Comparison of ENCODE assay signal across 9 mouse cellular contexts in genomic region chr16:55468833-55469458, GRCm38 (mm10).
DNase-seq lines count a peak whose midpoint lies in the region; ATAC-seq and TF ChIP-seq lines count a peak whose summit lies in the region.
"Had no signal": no experiment of that assay in that cellular context is flagged by ENCODE, and none has a peak within 500 bp of the region (broad histone marks: within the 10 kb centered on the region; RNA-seq: fewer than 3 reads in every experiment).

No protein-coding gene starts in this region.

- no peaks in the 10 kb centered on the region for H3K9me3 ChIP-seq in MEL (replicated peaks; ENCODE audit: insufficient read depth, low read length)
- H3K9me3 ChIP-seq in forebrain, postnatal 0 days (ENCODE audit: low read length): no peaks in the 10 kb centered on the region
- no peaks in the 10 kb centered on the region for H3K9me3 ChIP-seq in hindbrain, embryonic 10.5 days
- no peaks in the 10 kb centered on the region for H3K9me3 ChIP-seq in lung, embryonic 16.5 days (ENCODE audit: control insufficient read depth, low read length)

- TF ChIP-seq RAD21 in MEL (IDR thresholded peaks at IDR 0.05; ENCODE audit: low read depth, low read length): peak; percentile 91

- H3K27me3 ChIP-seq in MEL (ENCODE audit: control insufficient read depth in 1 of 2, insufficient read depth in 2 of 2, low read length in 2 of 2): no peaks in the 10 kb centered on the region
- no peaks in the 10 kb centered on the region for H3K27me3 ChIP-seq in forebrain, postnatal 0 days (ENCODE audit: insufficient read depth, low read length)
- no peaks in the 10 kb centered on the region for H3K27me3 ChIP-seq in hindbrain, embryonic 10.5 days (ENCODE audit: insufficient read depth, poor library complexity, severe bottlenecking)
- H3K27me3 ChIP-seq in lung, embryonic 16.5 days (ENCODE audit: control insufficient read depth, insufficient read depth, low read depth, low read length): no peaks in the 10 kb centered on the region

- 45% methylated on average over 9 of the region's 9 CpGs for WGBS in forebrain, postnatal 0 days
- WGBS in hindbrain, embryonic 10.5 days: 61% methylated on average over 9 of the region's 9 CpGs
- 34% methylated on average over 9 of the region's 9 CpGs for whole genome bisulfite sequencing in lung, embryonic 16.5 days

- H3K36me3 ChIP-seq in MEL (ENCODE audit: control insufficient read depth in 1 of 2, insufficient read depth in 2 of 2, low read length in 2 of 2): no peaks in the 10 kb centered on the region
- no peaks in the 10 kb centered on the region for H3K36me3 ChIP-seq in forebrain, postnatal 0 days (ENCODE audit: insufficient read depth)
- H3K36me3 ChIP-seq in hindbrain, embryonic 10.5 days: no peaks in the 10 kb centered on the region
- no peaks in the 10 kb centered on the region for H3K36me3 ChIP-seq in lung, embryonic 16.5 days (ENCODE audit: control insufficient read depth, insufficient read depth, low read length)

- H3K4me3 ChIP-seq in MEL (ENCODE audit: control insufficient read depth in 1 of 2, insufficient read depth in 1 of 2, low read depth in 2 of 2, low read length in 2 of 2): no peak overlapping the region
- no peak overlapping the region for H3K4me3 ChIP-seq in forebrain, postnatal 0 days (ENCODE audit: low read depth, low read length)
- no peak overlapping the region for H3K4me3 ChIP-seq in hindbrain, embryonic 10.5 days
- no peak overlapping the region for H3K4me3 ChIP-seq in layer of hippocampus, adult 2 months
- no peak overlapping the region for H3K4me3 ChIP-seq in lung, embryonic 16.5 days (ENCODE audit: low read length)

- no peak for TF ChIP-seq POLR2A in MEL (IDR thresholded peaks at IDR 0.05; ENCODE audit: control insufficient read depth in 1 of 2, insufficient read depth in 1 of 2, low read depth in 1 of 2, low read length in 2 of 2, poor library complexity in 1 of 2)

- H3K79me2 ChIP-seq in MEL (ENCODE audit: control insufficient read depth, insufficient read depth, low read length, poor library complexity): no peaks in the 10 kb centered on the region

- H3K4me2 ChIP-seq in forebrain, postnatal 0 days (ENCODE audit: low read depth): no peak overlapping the region
- peak overlapping the region; percentile 22; the same call in 1 of the 2 replicates for H3K4me2 ChIP-seq in lung, embryonic 16.5 days (ENCODE audit: low read depth, low read length)

- no peaks in the 10 kb centered on the region for H3K4me1 ChIP-seq in MEL (ENCODE audit: control insufficient read depth in 1 of 2, insufficient read depth in 2 of 2, low read length in 2 of 2)
- 0 out of 2 replicates have a peak, but pooled peaks cover 4% of the 10 kb centered on the region for H3K4me1 ChIP-seq in forebrain, postnatal 0 days (ENCODE audit: insufficient read depth)
- no peaks in the 10 kb centered on the region for H3K4me1 ChIP-seq in hindbrain, embryonic 10.5 days (replicated peaks)
- H3K4me1 ChIP-seq in lung, embryonic 16.5 days (replicated peaks; ENCODE audit: control insufficient read depth, insufficient read depth, low read length): 0 out of 2 replicates have a peak, but pooled peaks cover 4% of the 10 kb centered on the region

- ATAC-seq in forebrain, postnatal 0 days: peak; percentile 88
- ATAC-seq in lung, embryonic 16.5 days (ENCODE audit: low read depth): peak; percentile 78

- H3K9ac ChIP-seq in MEL (ENCODE audit: control insufficient read depth, low read depth, low read length, poor library complexity, severe bottlenecking): no peak overlapping the region
- H3K9ac ChIP-seq in forebrain, postnatal 0 days: no peak overlapping the region
- no peak overlapping the region for H3K9ac ChIP-seq in lung, embryonic 16.5 days (ENCODE audit: low read length)

- no peak for TF ChIP-seq EP300 in MEL (IDR thresholded peaks at IDR 0.05; ENCODE audit: low read depth in 1 of 2, low read length in 2 of 2)

- H3K27ac ChIP-seq in MEL (ENCODE audit: control insufficient read depth, low read depth, low read length): no peak overlapping the region
- no peak overlapping the region for H3K27ac ChIP-seq in forebrain, postnatal 0 days (ENCODE audit: low read depth, low read length)
- no peak overlapping the region for H3K27ac ChIP-seq in hindbrain, embryonic 10.5 days
- H3K27ac ChIP-seq in layer of hippocampus, adult 2 months: peak overlapping the region; percentile 28; the same call in 1 of the 2 replicates
- no peak overlapping the region for H3K27ac ChIP-seq in lung, embryonic 16.5 days (ENCODE audit: low read length)
- H3K27ac ChIP-seq: macrophage had no signal

- TF ChIP-seq CTCF in MEL (IDR thresholded peaks at IDR 0.05 in 2 of 3, conservative IDR thresholded peaks at IDR 0.05 in 1 of 3; ENCODE audit: control insufficient read depth in 1 of 3, insufficient read depth in 1 of 3, low read depth in 2 of 3, low read length in 3 of 3, poor library complexity in 1 of 3, severe bottlenecking in 1 of 3): peak; percentile 31 to 83 (median 82); a peak in 5 of 6 replicates
- peak; percentile 88 for TF ChIP-seq CTCF in forebrain, postnatal 0 days (IDR thresholded peaks at IDR 0.05; ENCODE audit: low read depth)
- peak; percentile 89 for TF ChIP-seq CTCF in layer of hippocampus, adult 2 months (conservative IDR thresholded peaks at IDR 0.05)

- peak; percentile 77 for DNase-seq in MEL (ENCODE audit: low read depth, low spot score)
- DNase-seq in cerebellum, adult 18-20 months: peak; percentile 41 to 48
- peak; percentile 96 for DNase-seq in forebrain, postnatal 0 days
- peak; percentile 79 for DNase-seq in hindbrain, embryonic 10.5 days (ENCODE audit: low spot score)
- peak; percentile 89 to 93 for DNase-seq in layer of hippocampus, adult 2 months (ENCODE audit: low spot score in 2 of 2)
- peak; percentile 95 for DNase-seq in retina, embryonic 14.5 days (ENCODE audit: low spot score)
- DNase-seq in urinary bladder, adult 2 months (ENCODE audit: low spot score): peak; percentile 53

TF ChIP-seq in MEL, 35 proteins besides CTCF, POLR2A, EP300 and RAD21:
- no peak for TF ChIP-seq USF2 (IDR thresholded peaks at IDR 0.05; ENCODE audit: borderline replicate concordance in 1 of 2, insufficient read depth in 1 of 2, low read depth in 1 of 2, low read length in 2 of 2)
- TF ChIP-seq NELFE (IDR thresholded peaks at IDR 0.05; ENCODE audit: low read depth, low read length): no peak
- no peak for TF ChIP-seq GABPA (IDR thresholded peaks at IDR 0.05; ENCODE audit: low read depth, low read length)
- no peak for TF ChIP-seq CHD2 (IDR thresholded peaks at IDR 0.05; ENCODE audit: low read length)
- TF ChIP-seq USF1 (IDR thresholded peaks at IDR 0.05; ENCODE audit: low read depth, low read length): no peak
- TF ChIP-seq ZC3H11A (IDR thresholded peaks at IDR 0.05; ENCODE audit: low read depth, low read length): peak; percentile 82
- no peak for TF ChIP-seq ZNF384 (IDR thresholded peaks at IDR 0.05; ENCODE audit: low read depth, low read length)
- TF ChIP-seq SMC3 (IDR thresholded peaks at IDR 0.05; ENCODE audit: low read depth, low read length): peak; percentile 81
- TF ChIP-seq TAL1 (IDR thresholded peaks at IDR 0.05; ENCODE audit: low read length): no peak

Comparison
In these comparisons a context has a peak if more than half of its experiments do, and no peak if none do; other contexts are left out.
1. DNase-seq: peak in every context shown above with its lines; median percentile 96 in forebrain, postnatal 0 days; 95 in retina, embryonic 14.5 days; 91 in layer of hippocampus, adult 2 months; 79 in hindbrain, embryonic 10.5 days; 77 in MEL; 53 in urinary bladder, adult 2 months; 44 in cerebellum, adult 18-20 months.